Mouse (Mus musculus): ENCODE measurements around the gene Osbp.

- no peak for TF ChIP-seq GATA1 (IDR thresholded peaks at IDR 0.05; ENCODE audit: borderline replicate concordance, low read length)
- TF ChIP-seq FLI1 (IDR thresholded peaks at IDR 0.05; ENCODE audit: low read length) = no peak
These were observed 43.7 kb upstream of the Osbp start for GRCm38 (mm10) chr19:11922068-11922467.

Data from megakaryocyte, embryonic 14.5 days (primary cell).